Mouse (Mus musculus) C2C12 (cell line): ENCODE data around the gene Camkk1.

Experiments used
- CEBPB ChIP-seq: IDR thresholded peaks from one replicate; pipeline ENCODE4 v1.6.1; 2011; ENCODE audit warnings: low read depth, mild to moderate bottlenecking, control low read depth, moderate library complexity
- MAX ChIP-seq: IDR thresholded peaks from one replicate; pipeline ENCODE4 v1.6.1; 2011; ENCODE audit warnings: mild to moderate bottlenecking, control low read depth

- TF ChIP-seq CEBPB (no peak), MAX (no peak)
Observed at GRCm38 (mm10) chr11:73087700-73088480, 69.1 kb downstream of the Camkk1 start.
